Mouse (Mus musculus) spleen, adult 2 months (tissue): ENCODE measurements around the gene Tshb.

Experiments
- CTCF ChIP-seq: fragments of 200-500 bp; IDR thresholded peaks from 2 replicates; pipeline ENCODE4 v1.5.1; 2011; ENCODE audit warnings: mild to moderate bottlenecking, inconsistent platforms; ENCODE audit not compliant: insufficient read depth, insufficient read length, insufficient replicate concordance; ENCODE audit errors: extremely low read depth
- POLR2A ChIP-seq: fragments of 200-500 bp; IDR thresholded peaks from 2 replicates; pipeline ENCODE4 v1.6.1; 2011; ENCODE audit warnings: low read depth, low read length, inconsistent platforms

DNA sequence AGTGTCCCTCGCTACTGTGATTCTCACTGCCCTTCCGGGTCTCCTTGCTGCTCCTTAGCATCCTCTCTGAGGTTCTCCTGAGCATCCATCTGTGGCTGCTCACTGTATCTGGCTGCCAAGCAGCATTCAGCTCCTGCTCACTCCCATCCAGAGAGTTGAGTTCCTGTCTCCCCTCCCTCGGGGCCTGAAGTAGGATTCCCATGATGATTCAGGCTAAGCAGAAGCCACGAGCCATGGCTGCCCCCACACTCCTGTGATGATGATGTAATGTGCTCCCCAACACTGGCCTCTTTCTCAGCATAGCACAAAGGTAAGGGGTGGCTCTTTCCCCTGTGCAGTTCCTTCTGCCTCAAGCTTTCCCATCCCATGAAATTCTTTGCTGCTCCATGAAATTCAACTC, 36.3 kb downstream of the Tshb start:
- TF ChIP-seq POLR2A (no peak), CTCF (no peak)
